In genomic region chr1:166944540-166944939, GRCm38 (mm10) we compare ENCODE assay signal across 21 mouse cellular contexts. TPM values are rescaled to one million over a fixed set of nuclear protein-coding genes. Genes with fewer than 3 reads are reported as not detected.
DNase-seq lines count a peak whose midpoint lies in the region; ATAC-seq and TF ChIP-seq lines count a peak whose summit lies in the region.
"Had no signal": no experiment of that assay in that cellular context is flagged by ENCODE, and none has a peak within 500 bp of the region (broad histone marks: within the 10 kb centered on the region; RNA-seq: fewer than 3 reads in every experiment).

No protein-coding gene starts in this region.

- no peak overlapping the region for H3K4me2 ChIP-seq in intestine, embryonic 14.5 days (ENCODE audit: low read length)
- no peak overlapping the region for H3K4me2 ChIP-seq in intestine, embryonic 15.5 days (replicated peaks)
- H3K4me2 ChIP-seq in myocyte (ENCODE audit: low read depth): no peak overlapping the region
- no peak overlapping the region for H3K4me2 ChIP-seq in forebrain, embryonic 15.5 days (replicated peaks)

- H3K79me2 ChIP-seq in C2C12 (ENCODE audit: control insufficient read depth, insufficient read depth) (no peaks in the 10 kb centered on the region), myocyte (ENCODE audit: control insufficient read depth, insufficient read depth) (no peaks in the 10 kb centered on the region)

- H3K27ac ChIP-seq in intestine, embryonic 14.5 days (ENCODE audit: low read depth): no peak overlapping the region
- H3K27ac ChIP-seq in intestine, embryonic 15.5 days: no peak overlapping the region
- no peak overlapping the region for H3K27ac ChIP-seq in forebrain, embryonic 15.5 days (replicated peaks)

- 73% methylated on average over 7 of the region's 7 CpGs for WGBS in intestine, embryonic 14.5 days
- 68% methylated on average over 7 of the region's 7 CpGs for WGBS in intestine, embryonic 15.5 days
- 83% methylated on average over 7 of the region's 7 CpGs for WGBS in forebrain, embryonic 15.5 days

- H3K4me1 ChIP-seq in intestine, embryonic 14.5 days (replicated peaks; ENCODE audit: control insufficient read depth, insufficient read depth, low read length): no peaks in the 10 kb centered on the region
- no peaks in the 10 kb centered on the region for H3K4me1 ChIP-seq in intestine, embryonic 15.5 days (replicated peaks)
- H3K4me1 ChIP-seq in forebrain, embryonic 15.5 days: no peaks in the 10 kb centered on the region

- H3ac ChIP-seq in C2C12 (ENCODE audit: control insufficient read depth, insufficient read length, low read depth) (no peak overlapping the region), myocyte (ENCODE audit: control insufficient read depth, insufficient read length) (no peak overlapping the region)

- ATAC-seq in intestine, embryonic 14.5 days (replicated peaks; ENCODE audit: low FRiP score, low TSS enrichment, low read depth): no peak
- no peak for ATAC-seq in intestine, embryonic 15.5 days
- ATAC-seq in forebrain, embryonic 15.5 days (replicated peaks): no peak
- ATAC-seq: activated CD4-positive, CD25-positive, alpha-beta regulatory T cell, adult 4 months; CD4-positive, CD25-positive, alpha-beta regulatory T cell, adult 4 months; Patski had no signal

- peak; percentile 21 for DNase-seq in intestine, embryonic 14.5 days (ENCODE audit: low spot score)
- no peak for DNase-seq in frontal cortex, postnatal 10 days (ENCODE audit: low spot score in 2 of 2)
- DNase-seq: adrenal gland, adult 2 months; adrenal gland, adult 8-10 months; adrenal gland, postnatal 10 days; adrenal gland, postnatal 14 days; adrenal gland, postnatal 25 days; adrenal gland, postnatal 36 days; B cell, adult 2 months; cerebellum, adult 11 months; cerebellum, adult 11-12 months; cerebellum, adult 18-20 months; cerebellum, adult 2 months had no signal

- H3K4me3 ChIP-seq in intestine, embryonic 14.5 days (ENCODE audit: low read depth, low read length): no peak overlapping the region
- H3K4me3 ChIP-seq in intestine, embryonic 15.5 days (replicated peaks): no peak overlapping the region
- H3K4me3 ChIP-seq in C2C12 (ENCODE audit: insufficient read depth, poor library complexity, severe bottlenecking): no peak overlapping the region
- no peak overlapping the region for H3K4me3 ChIP-seq in myocyte
- H3K4me3 ChIP-seq in forebrain, embryonic 15.5 days: no peak overlapping the region

- H3K9ac ChIP-seq in intestine, embryonic 14.5 days (ENCODE audit: low read length): no peak overlapping the region
- H3K9ac ChIP-seq in intestine, embryonic 15.5 days: no peak overlapping the region
- no peak overlapping the region for H3K9ac ChIP-seq in forebrain, embryonic 15.5 days (replicated peaks)

- no peak for TF ChIP-seq CTCF in C2C12 (IDR thresholded peaks at IDR 0.05; ENCODE audit: control insufficient read depth, insufficient read depth, insufficient read length)

- no peak for TF ChIP-seq POLR2A in myocyte (IDR thresholded peaks at IDR 0.05; ENCODE audit: insufficient read length, low read depth)

- no peaks in the 10 kb centered on the region for H3K36me3 ChIP-seq in intestine, embryonic 14.5 days (ENCODE audit: control insufficient read depth, insufficient read depth, low read length)
- H3K36me3 ChIP-seq in intestine, embryonic 15.5 days: no peaks in the 10 kb centered on the region
- H3K36me3 ChIP-seq in C2C12 (ENCODE audit: control insufficient read depth, insufficient read depth) (no peaks in the 10 kb centered on the region), myocyte (ENCODE audit: control insufficient read depth, insufficient read depth) (no peaks in the 10 kb centered on the region)
- H3K36me3 ChIP-seq in forebrain, embryonic 15.5 days: no peaks in the 10 kb centered on the region
- H3K36me3 ChIP-seq: G1E had no signal

- no peaks in the 10 kb centered on the region for H3K27me3 ChIP-seq in intestine, embryonic 14.5 days (replicated peaks; ENCODE audit: control insufficient read depth, insufficient read depth, low read length)
- H3K27me3 ChIP-seq in intestine, embryonic 15.5 days (replicated peaks): no peaks in the 10 kb centered on the region
- H3K27me3 ChIP-seq in C2C12 (ENCODE audit: control insufficient read depth, insufficient read depth, insufficient read length): no peaks in the 10 kb centered on the region
- H3K27me3 ChIP-seq in myocyte (ENCODE audit: control insufficient read depth, insufficient read depth, insufficient read length): no peaks in the 10 kb centered on the region
- no peaks in the 10 kb centered on the region for H3K27me3 ChIP-seq in forebrain, embryonic 15.5 days
- H3K27me3 ChIP-seq: Patski had no signal

- no peaks in the 10 kb centered on the region for H3K9me3 ChIP-seq in intestine, embryonic 14.5 days (ENCODE audit: control insufficient read depth, low read length)
- H3K9me3 ChIP-seq in intestine, embryonic 15.5 days: no peaks in the 10 kb centered on the region
- H3K9me3 ChIP-seq in forebrain, embryonic 15.5 days: no peaks in the 10 kb centered on the region

- H3K79me3 ChIP-seq in C2C12 (ENCODE audit: low read depth): no peaks in the 10 kb centered on the region

TF ChIP-seq in C2C12, 6 proteins besides CTCF, POLR2A, EP300 and RAD21:
- TF ChIP-seq MYOG (IDR thresholded peaks at IDR 0.05; ENCODE audit: control insufficient read depth, extremely low read depth, insufficient read length) (no peak), USF1 (IDR thresholded peaks at IDR 0.05; ENCODE audit: low read depth) (no peak), FOSL1 (IDR thresholded peaks at IDR 0.05; ENCODE audit: insufficient read depth, low read length, poor library complexity, severe bottlenecking) (no peak), MYOD1 (IDR thresholded peaks at IDR 0.05; ENCODE audit: control insufficient read depth, insufficient read length, low read depth) (peak; percentile 68), CEBPB (IDR thresholded peaks at IDR 0.05; ENCODE audit: low read depth) (no peak)
TF ChIP-seq in C2C12: peak in this region for 1.

TF ChIP-seq in myocyte, 11 proteins besides CTCF, POLR2A, EP300 and RAD21:
- TF ChIP-seq MYOG (IDR thresholded peaks at IDR 0.05; ENCODE audit: control insufficient read depth in 1 of 3, insufficient read depth in 1 of 3, insufficient read length in 2 of 3, low read depth in 2 of 3): peak in 1 of 3 experiments; percentile 26
- TF ChIP-seq MYOD1 (IDR thresholded peaks at IDR 0.05; ENCODE audit: control insufficient read depth in 1 of 3, insufficient read length in 2 of 3, low read depth in 2 of 3): peak in 2 of 3 experiments; percentile 6 to 64
- TF ChIP-seq POLR2AphosphoS2 (IDR thresholded peaks at IDR 0.05; ENCODE audit: insufficient read length, low read depth): no peak

RNA-seq across cellular contexts. Expression of gene Fam78b, which starts 56.7 kb away (rescaled TPM):
- 1.9 and 2.0 TPM in 2 replicates for polyA plus RNA-seq in intestine, embryonic 14.5 days (2014; fragmentation: Nextera tagmentation; extraction: Ambion mirVana)
- 1.2 and 1.5 TPM in 2 replicates for polyA plus RNA-seq in intestine, embryonic 15.5 days (2015; fragmentation: Nextera tagmentation; extraction: Ambion mirVana)
- polyA plus RNA-seq in C2C12 (2012; fragmentation: generic; extraction: Trizol): 5.2 TPM
- 0.92 TPM for polyA plus RNA-seq in myocyte (2012; fragmentation: generic; extraction: Trizol)
- 7.6 and 10.1 TPM in 2 replicates for polyA plus RNA-seq in forebrain, embryonic 15.5 days (2015; fragmentation: Nextera tagmentation; extraction: Ambion mirVana)
- polyA plus RNA-seq: activated CD4-positive, CD25-positive, alpha-beta regulatory T cell, adult 4 months; G1E; Patski had no signal
